Mouse (Mus musculus): ENCODE measurements around the gene Olfr183. TPM values are rescaled to one million over a fixed set of nuclear protein-coding genes. Genes with fewer than 3 reads are reported as not detected.

The Olfr183 gene
- total RNA-seq (2012; rRNA removed) = not detected in 2 replicates
- total RNA-seq (2014; rRNA removed) = not detected in 2 replicates
- not detected in 2 replicates for polyA plus RNA-seq (2012; ENCODE audit: insufficient read length, low read depth)

GRCm38 (mm10) chr16:58995057-58995456, at the start of gene Olfr183:
Gene Olfr183 (plus strand): TSS chr16:58995357.
- dilution Hi-C loops (cut with MboI; ENCODE audit: extremely low pct_ligation_motif_present, extremely low pct_unique_long_range_greater_than_20kb, low sequenced_read_pairs) = no loop called here
- no peak within 1 kb of the TSS for H3K27ac ChIP-seq (ENCODE audit: insufficient read depth, low read depth)
- no peaks in the 10 kb centered on the region for H3K27me3 ChIP-seq (replicated peaks)
- no peak within 1 kb of the TSS for H3K4me2 ChIP-seq (ENCODE audit: insufficient read depth, low read depth, poor library complexity, severe bottlenecking)
- H3K9ac ChIP-seq (ENCODE audit: insufficient read depth, low read depth) = no peak within 1 kb of the TSS
- H3K4me3 ChIP-seq (replicated peaks in 1 of 3; ENCODE audit: low read depth in 2 of 3, low read length in 2 of 3, poor library complexity in 1 of 3) = no peak within 1 kb of the TSS
- H3K79me2 ChIP-seq (replicated peaks; ENCODE audit: control insufficient read depth, extremely low read depth, insufficient read depth, poor library complexity, severe bottlenecking) = no peaks in the 10 kb centered on the region
- TF ChIP-seq UBTF (IDR thresholded peaks at IDR 0.05; ENCODE audit: low read depth, low read length) = no peak
- TF ChIP-seq BHLHE40 (IDR thresholded peaks at IDR 0.05; ENCODE audit: low read depth, low read length) = no peak
- no peak for TF ChIP-seq RCOR1 (conservative IDR thresholded peaks at IDR 0.05; ENCODE audit: low read depth, low read length)
- no peak for TF ChIP-seq HCFC1 (IDR thresholded peaks at IDR 0.05; ENCODE audit: low read depth, low read length)
- no peak for TF ChIP-seq MAFK (IDR thresholded peaks at IDR 0.05; ENCODE audit: insufficient replicate concordance, low read length)
- no peak for TF ChIP-seq TCF12 (IDR thresholded peaks at IDR 0.05; ENCODE audit: low read depth, low read length)
- TF ChIP-seq POLR2AphosphoS2 (IDR thresholded peaks at IDR 0.05; ENCODE audit: low read depth, low read length) = no peak
- TF ChIP-seq E2F4 (IDR thresholded peaks at IDR 0.05; ENCODE audit: insufficient replicate concordance, low read depth, low read length) = no peak
- no peak for TF ChIP-seq NELFE (IDR thresholded peaks at IDR 0.05; ENCODE audit: low read depth, low read length)
- TF ChIP-seq MAZ (IDR thresholded peaks at IDR 0.05; ENCODE audit: low read depth, low read length) = no peak
- TF ChIP-seq TBP (conservative IDR thresholded peaks at IDR 0.05; ENCODE audit: low read depth, low read length) = no peak
- no peak for TF ChIP-seq ZKSCAN1 (IDR thresholded peaks at IDR 0.05; ENCODE audit: borderline replicate concordance, low read depth, low read length)
- TF ChIP-seq NRF1 (IDR thresholded peaks at IDR 0.05; ENCODE audit: low read depth, low read length) = no peak
- TF ChIP-seq KAT2A (IDR thresholded peaks at IDR 0.05; ENCODE audit: insufficient replicate concordance, low read length) = no peak
- no peak for TF ChIP-seq ZNF384 (IDR thresholded peaks at IDR 0.05; ENCODE audit: low read depth, low read length)
- no peak for TF ChIP-seq POLR2A (IDR thresholded peaks at IDR 0.05; ENCODE audit: low read depth, low read length)
- no peak for TF ChIP-seq JUND (conservative IDR thresholded peaks at IDR 0.05; ENCODE audit: low read depth, low read length)
- TF ChIP-seq ZC3H11A (IDR thresholded peaks at IDR 0.05; ENCODE audit: low read depth, low read length) = no peak
- in situ Hi-C loops (cut with MboI; ENCODE audit: low pct_ligation_motif_present, low pct_unique_long_range_greater_than_20kb, low sequenced_read_pairs) = no loop called here
- DNase-seq (ENCODE audit: extremely low read depth) = no peak
- no peaks in the 10 kb centered on the region for H3K36me3 ChIP-seq (replicated peaks in 1 of 2; ENCODE audit: control insufficient read depth in 1 of 2, insufficient read depth in 1 of 2, low read length in 1 of 2)
- no peaks in the 10 kb centered on the region for H3K9me3 ChIP-seq (replicated peaks; ENCODE audit: low read length)
- H3K4me1 ChIP-seq (ENCODE audit: control insufficient read depth in 1 of 2, insufficient read depth in 2 of 2) = no peaks in the 10 kb centered on the region

- Histone ChIP-seq H3K27me3 (replicated peaks) (no peaks in the 10 kb centered on the region), H3K9ac (ENCODE audit: insufficient read depth, low read depth) (no peak overlapping the region), H3K79me2 (replicated peaks; ENCODE audit: control insufficient read depth, extremely low read depth, insufficient read depth, poor library complexity, severe bottlenecking) (no peaks in the 10 kb centered on the region), H3K4me3 (replicated peaks in 1 of 3; ENCODE audit: low read depth in 2 of 3, low read length in 2 of 3, poor library complexity in 1 of 3) (no peak overlapping the region), H3K4me2 (ENCODE audit: insufficient read depth, low read depth, poor library complexity, severe bottlenecking) (no peak overlapping the region), H3K9me3 (replicated peaks; ENCODE audit: low read length) (no peaks in the 10 kb centered on the region), H3K4me1 (ENCODE audit: control insufficient read depth in 1 of 2, insufficient read depth in 2 of 2) (no peaks in the 10 kb centered on the region), H3K36me3 (replicated peaks in 1 of 2; ENCODE audit: control insufficient read depth in 1 of 2, insufficient read depth in 1 of 2, low read length in 1 of 2) (no peaks in the 10 kb centered on the region), H3K27ac (ENCODE audit: insufficient read depth, low read depth) (no peak overlapping the region)
- DNase-seq (ENCODE audit: extremely low read depth) = no peak
- TF ChIP-seq IRF4 (IDR thresholded peaks at IDR 0.05; ENCODE audit: low read depth, low read length) = no peak
- TF ChIP-seq MAX (IDR thresholded peaks at IDR 0.05; ENCODE audit: low read length) = no peak
- no peak for TF ChIP-seq MAZ (IDR thresholded peaks at IDR 0.05; ENCODE audit: low read depth, low read length)
- TF ChIP-seq NELFE (IDR thresholded peaks at IDR 0.05; ENCODE audit: low read depth, low read length) = no peak
- TF ChIP-seq USF2 (conservative IDR thresholded peaks at IDR 0.05; ENCODE audit: low read depth, low read length) = no peak
- no peak for TF ChIP-seq MXI1 (IDR thresholded peaks at IDR 0.05; ENCODE audit: low read depth, low read length)
- no peak for TF ChIP-seq SMC3 (IDR thresholded peaks at IDR 0.05; ENCODE audit: low read depth, low read length)
- TF ChIP-seq ZC3H11A (IDR thresholded peaks at IDR 0.05; ENCODE audit: low read depth, low read length) = no peak
- TF ChIP-seq ZMIZ1 (IDR thresholded peaks at IDR 0.05; ENCODE audit: low read depth, low read length) = no peak
- TF ChIP-seq BHLHE40 (IDR thresholded peaks at IDR 0.05; ENCODE audit: low read depth, low read length) = no peak
- TF ChIP-seq UBTF (IDR thresholded peaks at IDR 0.05; ENCODE audit: low read depth, low read length) = no peak
- TF ChIP-seq NRF1 (IDR thresholded peaks at IDR 0.05; ENCODE audit: low read depth, low read length) = no peak
- TF ChIP-seq PAX5 (IDR thresholded peaks at IDR 0.05; ENCODE audit: low read length) = no peak
- in situ Hi-C loops (cut with MboI; ENCODE audit: low pct_ligation_motif_present, low pct_unique_long_range_greater_than_20kb, low sequenced_read_pairs) (no loop called here), dilution Hi-C loops (cut with MboI; ENCODE audit: extremely low pct_ligation_motif_present, extremely low pct_unique_long_range_greater_than_20kb, low sequenced_read_pairs) (no loop called here)
Observed at GRCm38 (mm10) chr16:59007146-59007545, 12.0 kb downstream of the Olfr183 start.

All from CH12.LX (cell line).